Mouse (Mus musculus) CH12.LX (cell line): ENCODE measurements at regions not wholly inside any gene's neighbourhood (a gene's known extent, or its start where the extent isn't known, plus 50 kb on each side); places are given as distances from the start of the nearest gene placed in this dataset.

Experiments used
- DNase-seq: peaks from one replicate; pipeline ENCODE4 v3.0.0-alpha.2; 2013; ENCODE audit errors: extremely low read depth
- H3K27ac ChIP-seq: 2 replicates; pipeline ENCODE4 v1.5.1; 2012; ENCODE audit warnings: low read depth, mild to moderate bottlenecking, control low read depth, moderate library complexity; ENCODE audit not compliant: insufficient read depth
- H3K27me3 ChIP-seq: replicated peaks from 2 replicates; pipeline ENCODE3; 2012; ENCODE audit warnings: inconsistent platforms
- H3K36me3 ChIP-seq, 2 experiments: replicated peaks in 1 of 2; 2 replicates each; pipeline versions ENCODE3 to v1.6.1; 2012; ENCODE audit warnings: inconsistent platforms in 1 of 2, low read length in 1 of 2, mild to moderate bottlenecking in 1 of 2, mixed read lengths in 1 of 2, moderate library complexity in 1 of 2; ENCODE audit not compliant: control insufficient read depth in 1 of 2, insufficient read depth in 1 of 2
- H3K4me1 ChIP-seq, 2 experiments: 2 replicates each; pipeline ENCODE4 v1.6.1; 2012; ENCODE audit warnings: inconsistent platforms in 1 of 2, moderate library complexity in 1 of 2; ENCODE audit not compliant: insufficient read depth in 2 of 2, control insufficient read depth in 1 of 2
- H3K4me2 ChIP-seq: 2 replicates; pipeline ENCODE4 v1.6.1; 2012; ENCODE audit warnings: low read depth, mild to moderate bottlenecking, control low read depth; ENCODE audit not compliant: poor library complexity, insufficient read depth, severe bottlenecking
- H3K4me3 ChIP-seq, 3 experiments: fragments of 150-350 bp in 1 of 3; sonication (generic) in 1 of 3; replicated peaks in 1 of 3; 2 replicates each; pipeline versions ENCODE3 to v1.5.1; 2011 to 2012; ENCODE audit warnings: low read depth in 2 of 3, low read length in 2 of 3, mild to moderate bottlenecking in 2 of 3, moderate library complexity in 2 of 3, control low read depth in 1 of 3, improper control_type of control experiment in 1 of 3, inconsistent platforms in 1 of 3, mixed read lengths in 1 of 3; ENCODE audit not compliant: poor library complexity in 1 of 3
- H3K79me2 ChIP-seq: replicated peaks from 2 replicates; pipeline ENCODE4 v1.6.1; 2012; ENCODE audit warnings: mild to moderate bottlenecking, moderate library complexity; ENCODE audit not compliant: control insufficient read depth, poor library complexity, insufficient read depth, severe bottlenecking; ENCODE audit errors: extremely low read depth
- H3K9ac ChIP-seq: 2 replicates; pipeline ENCODE4 v1.6.1; 2012; ENCODE audit warnings: low read depth, mild to moderate bottlenecking, control low read depth, moderate library complexity; ENCODE audit not compliant: insufficient read depth
- H3K9me3 ChIP-seq: replicated peaks from 2 replicates; pipeline ENCODE3; 2012; ENCODE audit warnings: low read length, inconsistent platforms, mixed read lengths
- CTCF ChIP-seq, 2 experiments: IDR thresholded peaks in 1 of 2; conservative IDR thresholded peaks in 1 of 2; 2 replicates each; pipeline ENCODE4 v1.5.1; 2011 to 2012; ENCODE audit warnings: low read depth in 2 of 2, low read length in 2 of 2, improper control_type of control experiment in 1 of 2, inconsistent platforms in 1 of 2, mild to moderate bottlenecking in 1 of 2, moderate library complexity in 1 of 2
- E2F4 ChIP-seq: IDR thresholded peaks from 2 replicates; pipeline ENCODE4 v1.6.1; 2011; ENCODE audit warnings: low read depth, low read length, improper control_type of control experiment; ENCODE audit not compliant: insufficient replicate concordance
- ELF1 ChIP-seq: IDR thresholded peaks from 2 replicates; pipeline ENCODE4 v1.6.1; 2014; ENCODE audit warnings: low read depth, mild to moderate bottlenecking, inconsistent platforms, low read length, improper control_type of control experiment
- ETS1 ChIP-seq: conservative IDR thresholded peaks from 2 replicates; pipeline ENCODE4 v1.6.1; 2012; ENCODE audit warnings: low read depth, mild to moderate bottlenecking, inconsistent platforms, low read length, improper control_type of control experiment, moderate library complexity
- GABPA ChIP-seq: IDR thresholded peaks from 2 replicates; pipeline ENCODE4 v1.6.1; 2012; ENCODE audit warnings: low read depth, low read length, improper control_type of control experiment, inconsistent platforms; ENCODE audit not compliant: insufficient replicate concordance
- JUND ChIP-seq: conservative IDR thresholded peaks from 2 replicates; pipeline ENCODE4 v1.6.1; 2011; ENCODE audit warnings: low read depth, low read length, improper control_type of control experiment
- MAFK ChIP-seq: IDR thresholded peaks from 2 replicates; pipeline ENCODE4 v1.6.1; 2011; ENCODE audit warnings: low read length, improper control_type of control experiment; ENCODE audit not compliant: insufficient replicate concordance
- MXI1 ChIP-seq: IDR thresholded peaks from 2 replicates; pipeline ENCODE4 v1.6.1; 2011; ENCODE audit warnings: mild to moderate bottlenecking, low read depth, low read length, improper control_type of control experiment
- MYC ChIP-seq: IDR thresholded peaks from 2 replicates; pipeline ENCODE4 v1.6.1; 2011; ENCODE audit warnings: low read depth, mild to moderate bottlenecking, improper control_type of control experiment, low read length
- NELFE ChIP-seq: IDR thresholded peaks from 2 replicates; pipeline ENCODE4 v1.6.1; 2011; ENCODE audit warnings: low read depth, low read length, improper control_type of control experiment
- POLR2AphosphoS2 ChIP-seq: IDR thresholded peaks from 2 replicates; pipeline ENCODE4 v1.6.1; 2011; ENCODE audit warnings: low read depth, low read length, improper control_type of control experiment
- RAD21 ChIP-seq: IDR thresholded peaks from 2 replicates; pipeline ENCODE4 v1.6.1; 2011; ENCODE audit warnings: low read depth, mild to moderate bottlenecking, low read length, improper control_type of control experiment, moderate library complexity
- SIN3A ChIP-seq: IDR thresholded peaks from 2 replicates; pipeline ENCODE4 v1.6.1; 2012; ENCODE audit warnings: low read length, improper control_type of control experiment, inconsistent platforms
- USF2 ChIP-seq: conservative IDR thresholded peaks from 2 replicates; pipeline ENCODE4 v1.6.1; 2011; ENCODE audit warnings: low read depth, low read length, improper control_type of control experiment
- ZKSCAN1 ChIP-seq: IDR thresholded peaks from 2 replicates; pipeline ENCODE4 v1.6.1; 2012; ENCODE audit warnings: low read depth, inconsistent platforms, low read length, improper control_type of control experiment, borderline replicate concordance
- ZNF384 ChIP-seq: IDR thresholded peaks from 2 replicates; pipeline ENCODE4 v1.6.1; 2012; ENCODE audit warnings: low read depth, low read length, improper control_type of control experiment, inconsistent platforms
- dilution Hi-C: fragments of 300-500 bp; cut with MboI; formaldehyde crosslinking; loops from 2 replicates; pipeline ENCODE4 v1.14.3; 2020; ENCODE audit warnings: low sequenced_read_pairs; ENCODE audit not compliant: extremely low pct_unique_long_range_greater_than_20kb, extremely low pct_ligation_motif_present
- in situ Hi-C: fragments of 300-500 bp; cut with MboI; formaldehyde crosslinking; loops from 3 replicates; pipeline ENCODE4 v1.14.3; 2019; ENCODE audit warnings: low sequenced_read_pairs, low pct_ligation_motif_present, low pct_unique_long_range_greater_than_20kb, mixed read lengths

DNA sequence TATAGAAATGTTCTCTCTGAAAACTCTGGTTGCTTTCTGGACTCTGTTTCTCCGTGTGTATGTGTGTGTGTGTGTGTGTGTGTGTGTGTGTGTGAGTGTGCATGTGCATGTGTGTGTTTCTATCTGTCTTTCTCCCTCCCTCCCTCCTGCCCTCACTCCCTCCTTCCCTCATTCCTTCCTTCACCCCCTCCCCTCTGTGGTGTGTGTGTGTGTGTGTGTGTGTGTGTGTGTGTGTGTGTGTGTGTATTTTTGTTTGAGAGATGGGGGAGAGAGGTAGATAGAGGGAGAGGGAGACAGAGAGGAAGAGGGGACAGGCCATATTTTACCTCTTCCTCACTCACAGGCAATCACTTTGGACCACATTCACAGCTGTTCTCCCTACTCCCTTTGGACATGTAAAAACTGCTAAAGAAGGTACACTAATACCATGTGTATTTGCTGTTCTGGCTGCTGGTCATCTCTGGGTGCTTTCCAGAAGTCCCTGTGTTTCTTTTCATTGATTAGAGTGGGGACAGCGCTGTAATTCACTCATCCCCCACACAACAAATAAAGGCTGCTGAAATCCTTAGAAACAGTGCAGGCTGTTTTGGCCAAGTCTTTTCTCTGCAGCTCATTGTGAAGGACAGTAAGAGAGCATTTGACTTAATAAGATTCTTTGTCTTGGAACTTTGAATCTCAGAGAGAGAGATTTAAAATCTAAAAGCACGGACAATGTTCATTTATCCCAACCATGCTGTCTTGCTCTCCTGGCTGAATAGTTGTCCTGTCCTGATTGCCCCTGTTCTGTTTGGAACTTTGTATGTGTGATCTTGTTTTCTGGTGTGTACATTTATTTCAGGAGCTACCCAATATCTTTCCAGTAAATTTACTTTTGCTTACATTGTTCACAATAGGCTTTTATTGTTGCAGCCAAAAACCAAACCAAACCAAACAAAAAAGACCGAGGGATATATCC is 370.9 kb downstream of the Ppargc1a start:
- H3K4me1 ChIP-seq: no peaks in the 10 kb centered on the region
- in situ Hi-C loops: no loop called here
- no peaks in the 10 kb centered on the region for H3K79me2 ChIP-seq
- H3K9me3 ChIP-seq: peaks cover 22% of the 10 kb centered on the region
- TF ChIP-seq ZNF384 (no peak), USF2 (no peak)
- TF ChIP-seq, all 38 proteins: peak for 0
- Histone ChIP-seq H3K9ac (no peak overlapping the region), H3K4me2 (no peak overlapping the region), H3K4me3 (no peak overlapping the region), H3K27ac (no peak overlapping the region), H3K27me3 (no peaks in the 10 kb centered on the region), H3K36me3 (no peaks in the 10 kb centered on the region)
- dilution Hi-C loops: no loop called here
- DNase-seq: no peak

DNA sequence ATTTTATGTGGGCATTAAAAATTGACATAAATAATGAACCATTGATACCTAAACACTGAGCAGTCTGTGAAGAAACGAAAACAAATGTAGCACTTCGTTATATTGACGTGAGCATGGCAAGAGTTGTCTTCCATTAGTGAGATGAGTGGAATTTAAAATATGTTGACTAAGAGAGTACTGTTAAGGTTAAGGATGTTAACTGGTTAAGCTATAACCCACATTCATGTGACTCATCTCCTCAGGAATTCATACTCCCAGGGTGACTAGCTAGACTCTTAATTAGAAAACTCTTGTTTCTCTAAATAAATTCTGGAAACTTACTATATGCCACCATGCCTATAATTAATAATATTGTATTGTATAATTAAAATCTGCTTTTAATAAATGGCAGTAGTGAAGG is 376.9 kb downstream of the Ppargc1a start:
- Histone ChIP-seq H3K4me3 (no peak overlapping the region), H3K4me1 (no peaks in the 10 kb centered on the region), H3K4me2 (no peak overlapping the region), H3K36me3 (no peaks in the 10 kb centered on the region), H3K9me3 (peaks cover 10% of the 10 kb centered on the region), H3K9ac (no peak overlapping the region), H3K27me3 (no peaks in the 10 kb centered on the region), H3K79me2 (no peaks in the 10 kb centered on the region), H3K27ac (no peak overlapping the region)
- no peak for DNase-seq
- dilution Hi-C loops: no loop called here
- TF ChIP-seq ELF1 (no peak), RAD21 (no peak), MYC (no peak), MXI1 (no peak), SIN3A (no peak), USF2 (no peak), CTCF (conservative IDR thresholded peaks at IDR 0.05 in 1 of 2, IDR thresholded peaks at IDR 0.05 in 1 of 2; ENCODE audit: low read depth in 2 of 2, low read length in 2 of 2) (no peak), POLR2AphosphoS2 (no peak), E2F4 (no peak), GABPA (no peak), NELFE (no peak)
- in situ Hi-C loops: no loop called here

DNA sequence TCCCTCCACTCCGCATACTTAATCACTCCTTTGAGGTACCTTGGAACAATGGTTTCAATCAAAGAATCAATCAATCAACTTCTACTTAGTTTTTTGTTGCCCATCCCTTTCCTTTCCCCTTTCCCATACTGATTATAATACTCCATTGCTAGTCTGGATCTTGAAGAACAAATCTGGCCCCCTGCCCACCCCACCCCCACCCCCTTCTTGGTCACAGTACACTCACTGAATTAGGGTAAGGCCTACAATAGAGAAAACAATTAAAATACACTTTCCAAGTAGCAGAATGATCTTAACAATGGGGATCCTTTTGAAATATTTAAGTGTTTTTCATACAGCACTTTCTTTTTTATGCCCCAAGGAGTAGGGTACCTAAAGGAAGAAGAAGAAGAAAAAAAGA is 397.7 kb downstream of the Ppargc1a start:
- TF ChIP-seq MAFK (no peak), RAD21 (no peak), MXI1 (no peak), ETS1 (no peak), CTCF (conservative IDR thresholded peaks at IDR 0.05 in 1 of 2, IDR thresholded peaks at IDR 0.05 in 1 of 2; ENCODE audit: low read depth in 2 of 2, low read length in 2 of 2) (no peak), ZKSCAN1 (no peak), JUND (no peak)
- no peak overlapping the region for H3K27ac ChIP-seq
- H3K27me3 ChIP-seq: no peaks in the 10 kb centered on the region
- H3K4me1 ChIP-seq: no peaks in the 10 kb centered on the region
- peaks cover 23% of the 10 kb centered on the region for H3K9me3 ChIP-seq
- dilution Hi-C loops: no loop called here
- H3K9ac ChIP-seq: no peak overlapping the region
- in situ Hi-C loops: no loop called here
- H3K4me3 ChIP-seq: no peak overlapping the region
- DNase-seq: no peak
- H3K4me2 ChIP-seq: no peak overlapping the region
- no peaks in the 10 kb centered on the region for H3K36me3 ChIP-seq
- no peaks in the 10 kb centered on the region for H3K79me2 ChIP-seq
